Mouse (Mus musculus): Measurements from ENCODE around the gene Dnmt3a. TPM values are rescaled to one million over a fixed set of nuclear protein-coding genes. Genes with fewer than 3 reads are reported as not detected.

Gene Dnmt3a
- polyA plus RNA-seq, 1 experiment from 2014 or later = 60.3 TPM

- H3K9me3 ChIP-seq (ENCODE audit: low read length) = no peaks in the 10 kb centered on the region
- H3K4me1 ChIP-seq (ENCODE audit: insufficient read depth, low read depth, low read length) = peaks cover 22% of the 10 kb centered on the region
- peak overlapping the region; percentile 88 for H3K4me2 ChIP-seq (replicated peaks; ENCODE audit: low read depth, low read length)
- DNase-seq (ENCODE audit: low spot score) (peak; percentile 93), ATAC-seq (peak; percentile 89)
- peak overlapping the region; percentile 94 for H3K4me3 ChIP-seq (ENCODE audit: low read depth, low read length)
- TF ChIP-seq EP300 (IDR thresholded peaks at IDR 0.05) = no peak
- TF ChIP-seq CTCF (IDR thresholded peaks at IDR 0.05) = peak; percentile 91
- H3K27me3 ChIP-seq (replicated peaks; ENCODE audit: insufficient read depth, low read length) = no peaks in the 10 kb centered on the region
- peak overlapping the region; percentile 64 for H3K9ac ChIP-seq (replicated peaks; ENCODE audit: low read depth)
- WGBS = 6% methylated on average over 30 of the region's 41 CpGs
- peak overlapping the region; percentile 87 for H3K27ac ChIP-seq (ENCODE audit: low read length)
- no peaks in the 10 kb centered on the region for H3K36me3 ChIP-seq (ENCODE audit: insufficient read depth, low read length)
Observed at GRCm38 (mm10) chr12:3806271-3806684, 471 bp downstream of the Dnmt3a start.

GRCm38 (mm10) chr12:3806703-3807547 lies 1.1 kb downstream of the Dnmt3a start:
- TF ChIP-seq CTCF (IDR thresholded peaks at IDR 0.05) (no peak), EP300 (IDR thresholded peaks at IDR 0.05) (no peak)
- ATAC-seq (peak; percentile 68), DNase-seq (ENCODE audit: low spot score) (peak; percentile 83)
- no peaks in the 10 kb centered on the region for H3K36me3 ChIP-seq (ENCODE audit: insufficient read depth, low read length)
- 0% methylated on average over 16 of the region's 141 CpGs for WGBS
- H3K27ac ChIP-seq (ENCODE audit: low read length) = peak overlapping the region; percentile 87
- H3K27me3 ChIP-seq (replicated peaks; ENCODE audit: insufficient read depth, low read length) = no peaks in the 10 kb centered on the region
- peak overlapping the region; percentile 88 for H3K4me2 ChIP-seq (replicated peaks; ENCODE audit: low read depth, low read length)
- peak overlapping the region; percentile 64 for H3K9ac ChIP-seq (replicated peaks; ENCODE audit: low read depth)
- peaks cover 27% of the 10 kb centered on the region for H3K4me1 ChIP-seq (ENCODE audit: insufficient read depth, low read depth, low read length)
- H3K9me3 ChIP-seq (ENCODE audit: low read length) = no peaks in the 10 kb centered on the region
- H3K4me3 ChIP-seq (ENCODE audit: low read depth, low read length) = peak overlapping the region; percentile 94

- peaks cover 27% of the 10 kb centered on the region for H3K4me1 ChIP-seq (ENCODE audit: insufficient read depth, low read depth, low read length)
- peak overlapping the region; percentile 88 for H3K4me2 ChIP-seq (replicated peaks; ENCODE audit: low read depth, low read length)
- TF ChIP-seq CTCF (IDR thresholded peaks at IDR 0.05) (no peak), EP300 (IDR thresholded peaks at IDR 0.05) (no peak)
Observed at GRCm38 (mm10) chr12:3807548-3808395, 2.0 kb downstream of the Dnmt3a start.

GRCm38 (mm10) chr12:3808396-3808981 lies 2.7 kb downstream of the Dnmt3a start:
- TF ChIP-seq CTCF (IDR thresholded peaks at IDR 0.05) (no peak), EP300 (IDR thresholded peaks at IDR 0.05) (no peak)
- no peak for ATAC-seq
- no peak for DNase-seq (ENCODE audit: low spot score)
- H3K9ac ChIP-seq (replicated peaks; ENCODE audit: low read depth) = peak overlapping the region; percentile 64; the same call in 1 of the 2 replicates
- H3K36me3 ChIP-seq (ENCODE audit: insufficient read depth, low read length) = no peaks in the 10 kb centered on the region
- peak overlapping the region; percentile 87 for H3K27ac ChIP-seq (ENCODE audit: low read length)
- peaks cover 27% of the 10 kb centered on the region for H3K4me1 ChIP-seq (ENCODE audit: insufficient read depth, low read depth, low read length)
- H3K4me3 ChIP-seq (ENCODE audit: low read depth, low read length) = peak overlapping the region; percentile 94
- H3K4me2 ChIP-seq (replicated peaks; ENCODE audit: low read depth, low read length) = peak overlapping the region; percentile 88
- no peaks in the 10 kb centered on the region for H3K9me3 ChIP-seq (ENCODE audit: low read length)
- H3K27me3 ChIP-seq (replicated peaks; ENCODE audit: insufficient read depth, low read length) = no peaks in the 10 kb centered on the region
- 11% methylated on average over 9 of the region's 10 CpGs for WGBS

More at GRCm38 (mm10) chr12:3807548-3808395, 2.0 kb downstream of the Dnmt3a start:
- Histone ChIP-seq H3K27me3 (replicated peaks; ENCODE audit: insufficient read depth, low read length) (no peaks in the 10 kb centered on the region), H3K27ac (ENCODE audit: low read length) (peak overlapping the region; percentile 87), H3K4me3 (ENCODE audit: low read depth, low read length) (peak overlapping the region; percentile 94), H3K9ac (replicated peaks; ENCODE audit: low read depth) (peak overlapping the region; percentile 64), H3K9me3 (ENCODE audit: low read length) (no peaks in the 10 kb centered on the region), H3K36me3 (ENCODE audit: insufficient read depth, low read length) (no peaks in the 10 kb centered on the region)
- WGBS = 0% methylated on average over 35 of the region's 105 CpGs
- ATAC-seq (peak; percentile 24), DNase-seq (ENCODE audit: low spot score) (peak; percentile 56)

- Histone ChIP-seq H3K27ac (ENCODE audit: low read length) (no peak overlapping the region), H3K27me3 (replicated peaks; ENCODE audit: insufficient read depth, low read length) (no peaks in the 10 kb centered on the region), H3K36me3 (ENCODE audit: insufficient read depth, low read length) (no peaks in the 10 kb centered on the region), H3K4me1 (ENCODE audit: insufficient read depth, low read depth, low read length) (peaks cover 27% of the 10 kb centered on the region), H3K4me3 (ENCODE audit: low read depth, low read length) (no peak overlapping the region), H3K4me2 (replicated peaks; ENCODE audit: low read depth, low read length) (no peak overlapping the region), H3K9me3 (ENCODE audit: low read length) (no peaks in the 10 kb centered on the region), H3K9ac (replicated peaks; ENCODE audit: low read depth) (no peak overlapping the region)
- ATAC-seq (no peak), DNase-seq (ENCODE audit: low spot score) (no peak)
- TF ChIP-seq EP300 (IDR thresholded peaks at IDR 0.05) (no peak), CTCF (IDR thresholded peaks at IDR 0.05) (no peak)
- 58% methylated on average over 7 of the region's 7 CpGs for WGBS
Observed at GRCm38 (mm10) chr12:3809520-3810180, 3.8 kb downstream of the Dnmt3a start.

Measured in lung, postnatal 0 days (tissue).